Mouse (Mus musculus) heart, postnatal 0 days (tissue): Measurements from ENCODE around the gene Ndufs3.

Experiments used
- CTCF ChIP-seq: IDR thresholded peaks from 2 replicates; pipeline ENCODE4 v1.5.1; 2016; ENCODE audit warnings: antibody characterized with exemption, control low read depth, low read depth
- EP300 ChIP-seq: IDR thresholded peaks from 2 replicates; pipeline ENCODE4 v1.6.1; 2016; ENCODE audit warnings: antibody characterized with exemption, low read depth

- TF ChIP-seq CTCF (no peak), EP300 (no peak)
Measured at GRCm38 (mm10) chr2:90941744-90942143, 37.1 kb upstream of the Ndufs3 start.
